Mouse (Mus musculus) brain, adult 2 months (tissue): ENCODE measurements around the gene Fam169a.
A peak's percentile ranks its signal among the peaks of the same experiment; 100 is the strongest.
"Not testable (repeated sequence)": the region's sequence is repeated elsewhere in the genome, so short reads cannot be mapped to it uniquely, and the experiment has no call there.

Source experiments
- DNase-seq: peaks from one replicate; pipeline ENCODE4 v3.0.0; 2011; ENCODE audit warnings: low read depth, low spot score

The Fam169a gene

DNA sequence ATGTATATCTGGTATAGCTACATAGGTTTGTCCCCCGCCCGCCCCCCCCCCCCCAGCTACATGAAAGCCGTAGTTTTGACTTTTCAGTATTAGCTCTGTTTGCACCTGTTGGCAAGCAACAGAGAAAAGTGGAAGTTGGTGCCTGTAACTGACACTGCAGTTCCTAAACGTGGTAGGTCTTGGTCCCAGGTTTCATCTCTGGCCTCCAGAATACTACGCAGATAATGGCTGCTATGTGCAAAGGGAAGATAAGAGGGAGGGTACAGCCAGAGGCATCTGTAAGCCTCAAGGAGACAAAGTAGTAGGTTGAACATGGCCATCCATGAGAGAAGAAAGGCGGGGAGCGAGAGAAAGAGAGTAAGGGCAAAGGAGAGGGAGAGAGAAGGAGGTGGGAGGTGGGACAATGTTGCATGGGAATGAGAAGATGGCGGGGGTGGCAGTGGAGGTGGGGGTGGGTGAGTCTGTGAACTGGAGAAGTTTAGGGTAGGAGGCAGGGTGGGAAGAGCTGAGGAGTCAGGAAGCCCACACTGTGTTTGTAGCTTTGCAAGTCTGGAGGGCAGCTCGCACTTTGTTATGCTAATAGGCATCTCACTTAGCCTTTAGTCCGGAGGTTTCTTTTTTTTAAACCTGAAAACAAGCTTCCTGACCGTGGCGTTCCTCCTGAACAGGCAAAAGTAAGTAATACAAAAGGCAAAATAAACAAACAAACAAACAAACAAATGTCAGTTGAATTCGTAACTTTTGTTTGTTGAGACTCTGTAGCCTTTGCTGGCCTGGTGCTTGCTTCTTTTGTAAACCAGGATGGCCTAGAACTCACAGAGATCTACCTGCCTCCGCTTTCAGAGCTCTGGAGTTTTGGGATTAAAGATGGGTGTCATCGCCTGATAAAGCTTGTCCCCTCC lies at the start of gene Fam169a:
Gene Fam169a, plus strand, starts transcription at position 638 of the 902 bp plus-strand sequence.
- DNase-seq: no peak

DNA sequence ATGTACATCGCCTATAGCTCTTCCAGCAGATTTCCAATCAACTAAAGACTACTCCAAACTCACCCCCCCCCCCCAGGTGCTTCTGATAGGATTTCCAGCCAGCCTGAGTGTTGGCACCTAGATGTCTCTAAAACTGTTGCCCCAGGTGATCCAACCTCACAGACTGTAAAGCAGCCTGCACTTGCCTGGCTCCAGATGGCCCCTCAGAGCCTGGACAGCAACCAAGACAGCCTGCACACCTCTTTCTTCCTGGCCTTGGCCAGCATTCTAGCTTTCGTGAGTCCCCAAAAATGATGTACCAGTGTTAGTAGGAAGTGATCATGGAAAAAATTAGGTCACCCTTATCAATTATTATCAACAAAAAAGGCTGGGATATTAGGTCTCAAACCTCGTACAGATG lies 49.4 kb upstream of the Fam169a start:
- peak; percentile 56 for DNase-seq

DNA sequence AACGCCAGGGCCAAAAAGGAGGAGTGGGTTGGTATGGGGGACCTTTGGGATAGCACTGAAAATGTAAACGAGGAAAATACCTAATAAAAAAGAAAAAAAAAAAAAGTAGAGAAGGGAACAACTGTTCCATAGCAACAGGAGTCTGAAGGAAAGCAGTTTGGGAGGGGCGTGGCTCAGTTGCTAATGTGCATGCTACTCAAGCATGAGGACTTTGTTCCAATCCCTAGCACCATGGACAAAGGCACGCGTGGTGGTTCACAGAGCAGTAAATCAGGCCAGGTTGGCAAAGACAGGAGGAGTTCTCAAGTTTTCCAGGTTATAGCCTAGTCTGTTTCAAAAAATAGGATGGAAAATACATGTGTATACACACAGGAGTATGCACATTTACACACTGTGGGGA lies 47.0 kb upstream of the Fam169a start:
- DNase-seq: no peak

DNA sequence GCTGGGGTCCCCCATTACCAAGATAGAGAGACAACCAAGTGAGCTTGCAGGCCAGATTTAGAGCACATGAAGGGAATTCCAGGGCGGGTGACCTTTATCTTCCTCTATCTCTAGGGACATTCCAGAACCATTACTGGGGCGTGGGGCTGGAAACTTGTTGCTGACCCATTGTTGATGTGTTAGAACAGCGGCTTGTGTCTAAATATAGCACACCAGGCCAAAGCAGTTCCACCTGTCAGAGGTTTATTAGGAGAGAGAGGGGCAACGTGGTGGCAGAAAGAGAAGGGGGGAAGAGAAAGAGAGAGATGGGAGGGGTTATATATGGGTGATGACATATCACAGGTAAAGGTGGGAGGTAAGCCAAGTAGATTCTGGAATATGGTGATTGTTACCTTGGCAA lies 45.2 kb upstream of the Fam169a start:
- DNase-seq: no peak

DNA sequence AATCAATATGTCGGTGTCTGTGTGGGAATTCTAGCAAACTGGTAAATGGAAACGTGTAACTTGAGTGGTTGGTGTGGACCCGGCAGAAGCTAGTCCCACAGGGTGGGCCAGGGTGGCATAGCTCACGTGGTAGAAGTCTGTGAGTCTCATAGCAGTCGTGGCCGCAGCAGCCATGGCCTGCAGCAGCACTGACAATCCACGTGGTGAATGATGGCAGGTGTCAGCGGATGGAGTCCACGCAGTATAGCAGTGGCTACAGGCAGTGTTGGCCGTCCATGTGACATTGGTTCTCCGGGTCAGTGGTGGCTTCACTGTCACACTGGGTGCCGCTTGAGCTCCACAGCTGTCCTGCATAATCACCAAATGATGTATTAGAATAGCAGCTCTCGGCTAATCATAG lies 37.0 kb upstream of the Fam169a start:
- DNase-seq: no peak

DNA sequence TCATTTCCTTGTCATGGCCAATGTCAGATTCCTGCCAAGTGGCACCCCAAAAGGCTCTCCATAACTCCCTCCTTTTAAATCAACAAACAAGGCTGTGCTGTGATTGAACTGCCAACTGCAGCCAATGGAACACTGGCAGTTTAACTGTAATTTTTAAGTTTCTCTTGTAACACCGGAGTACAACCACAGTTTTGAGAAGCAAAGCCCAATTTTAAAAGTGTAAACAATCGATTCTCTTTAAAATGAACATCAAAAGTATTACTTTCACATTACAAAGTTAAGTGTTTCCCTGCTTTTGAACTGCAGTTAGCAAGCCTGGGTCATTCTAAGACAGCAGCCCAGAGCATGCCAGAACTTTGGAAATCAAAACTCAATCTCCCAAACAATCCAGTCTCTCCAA lies 32.8 kb upstream of the Fam169a start, which contains the start of gene 1700029F12Rik:
Gene 1700029F12Rik, minus strand, starts transcription at position 101 of the 400 bp plus-strand sequence.
- DNase-seq: no peak

DNA sequence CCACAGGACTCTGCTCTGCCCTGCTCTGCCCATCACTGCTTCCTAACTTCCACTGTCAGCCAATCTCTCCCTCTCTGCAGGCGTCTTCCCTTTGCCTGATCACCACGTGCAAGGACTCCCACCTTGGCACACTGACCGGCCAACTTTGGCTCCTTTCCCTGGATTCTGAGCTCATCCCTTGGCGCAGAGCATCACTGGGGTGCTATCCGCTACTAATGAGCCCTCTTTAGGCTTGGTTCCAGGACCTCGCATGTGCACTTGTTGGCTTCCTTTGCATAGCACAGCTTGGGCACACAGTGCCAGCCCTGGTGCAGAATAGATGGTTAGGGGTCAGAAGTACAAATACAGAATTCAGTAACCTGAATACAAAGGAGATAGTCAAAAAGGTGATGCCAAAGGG lies 15.9 kb upstream of the Fam169a start:
- peak; percentile 56 for DNase-seq

DNA sequence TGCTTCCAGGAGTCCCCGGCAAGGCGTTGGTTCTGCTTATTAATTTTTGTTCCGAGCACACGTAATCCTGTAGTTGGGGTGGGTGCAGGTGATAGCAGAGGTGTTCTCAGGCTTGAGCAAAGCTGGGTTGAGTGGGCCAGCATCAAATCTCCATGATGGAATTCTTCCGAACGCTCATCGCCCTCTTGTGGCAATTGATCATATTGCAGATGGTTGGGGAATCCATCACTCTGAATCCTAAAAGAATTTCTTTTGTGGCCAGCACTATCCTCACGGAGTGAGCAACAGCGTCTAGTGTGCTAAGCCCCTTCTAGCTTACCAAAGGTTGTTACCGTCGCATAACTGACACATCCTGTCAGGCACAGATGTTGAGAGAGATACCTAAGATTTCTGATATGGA lies 14.4 kb upstream of the Fam169a start:
- peak; percentile 83 for DNase-seq

DNA sequence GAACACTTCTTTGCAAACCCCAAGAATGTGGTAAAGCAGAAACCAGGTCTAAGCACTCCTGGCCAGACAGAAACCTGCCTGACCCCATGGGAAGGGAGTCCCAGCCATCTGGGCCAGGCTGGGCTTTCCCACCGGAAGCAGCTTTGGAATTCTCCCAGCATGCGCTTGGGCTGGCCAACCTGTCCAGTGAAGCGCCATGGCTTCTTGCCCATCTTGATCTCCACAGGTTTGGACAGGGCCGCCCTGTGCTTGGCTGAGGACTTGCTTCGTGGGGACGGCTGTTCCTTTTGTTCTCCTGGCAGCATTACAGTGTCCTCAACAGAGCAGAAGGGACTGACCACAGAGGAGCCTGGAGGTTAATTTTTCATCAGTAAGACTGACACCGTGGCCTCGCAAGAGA lies 13.2 kb upstream of the Fam169a start:
- peak; percentile 90 for DNase-seq

DNA sequence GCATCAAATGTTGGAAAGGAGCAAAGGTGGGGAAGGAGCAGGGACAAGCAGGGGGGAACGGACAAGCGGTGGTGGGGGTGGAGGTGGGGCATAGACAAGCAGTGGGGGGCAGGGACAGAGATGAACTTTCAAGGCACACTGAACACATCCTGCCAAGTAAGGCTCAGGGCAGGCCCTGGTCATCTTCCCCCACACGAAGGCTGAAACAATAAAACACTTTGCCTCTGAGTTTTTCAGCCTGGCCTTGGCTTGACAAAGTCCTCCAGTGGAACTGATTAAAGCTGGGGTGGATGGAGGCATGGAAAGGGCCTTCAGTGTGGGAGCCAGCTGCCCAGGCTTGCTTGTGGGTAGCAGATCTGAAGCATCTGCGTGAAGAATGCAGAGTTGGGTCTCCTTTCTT lies 9.3 kb upstream of the Fam169a start:
- DNase-seq: no peak

DNA sequence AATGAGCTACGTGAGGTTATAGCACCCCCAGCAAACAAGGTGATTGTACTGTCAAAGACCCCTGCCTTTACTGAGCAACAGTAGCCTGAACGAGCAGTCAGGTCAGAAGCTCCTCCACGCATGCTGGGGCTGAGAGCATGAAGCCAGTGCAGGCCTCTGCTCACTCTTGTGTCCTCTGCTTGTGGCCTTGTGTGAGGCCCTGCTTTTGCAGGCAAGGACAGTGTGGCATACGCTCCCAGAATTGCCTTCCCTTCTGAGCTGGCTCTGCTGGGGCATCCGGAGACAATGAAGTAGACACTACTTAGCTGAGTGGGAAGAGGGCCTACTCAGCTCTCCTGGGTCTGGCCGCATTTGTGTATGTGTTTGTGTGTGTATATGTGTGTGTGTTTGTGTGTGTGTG lies 7.3 kb upstream of the Fam169a start:
- DNase-seq: no peak

DNA sequence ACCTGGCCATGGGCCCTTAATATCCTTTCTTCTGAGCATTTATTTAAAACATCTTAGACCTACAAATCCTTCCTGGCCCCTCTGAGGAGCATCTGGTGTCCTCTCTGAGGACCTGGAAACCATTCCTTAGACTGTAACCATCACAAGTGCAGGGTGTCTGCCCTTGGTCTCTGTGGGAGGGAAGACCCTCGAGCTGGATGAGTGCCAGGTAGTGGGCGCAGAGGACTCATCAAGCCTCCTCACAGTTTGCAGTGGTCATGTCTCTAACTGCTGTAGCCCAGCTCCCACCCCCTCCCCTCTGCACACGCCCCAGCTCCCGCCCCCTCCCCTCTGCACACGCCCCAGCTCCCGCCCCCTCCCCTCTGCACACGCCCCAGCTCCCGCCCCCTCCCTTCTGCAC lies 6.8 kb upstream of the Fam169a start:
- DNase-seq: no peak

DNA sequence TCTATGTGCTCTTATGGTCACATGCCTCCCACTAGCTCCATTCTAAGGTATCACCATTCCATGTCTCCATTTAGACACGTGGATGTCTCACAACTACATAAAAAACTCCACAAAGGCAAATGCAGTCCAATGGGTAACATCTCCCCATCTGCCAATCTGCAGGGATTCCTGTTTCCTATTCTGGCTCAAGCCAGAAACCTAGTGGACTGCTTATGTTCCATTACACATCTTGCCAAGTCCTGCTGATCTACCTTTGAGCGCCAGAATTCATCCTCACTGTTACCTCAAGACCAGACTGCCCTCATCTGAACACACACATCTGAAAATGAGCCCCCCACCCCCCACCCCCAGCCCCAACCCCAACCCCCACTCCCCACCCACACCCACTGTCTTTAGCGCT lies 4.9 kb upstream of the Fam169a start:
- DNase-seq: peak; percentile 85

DNA sequence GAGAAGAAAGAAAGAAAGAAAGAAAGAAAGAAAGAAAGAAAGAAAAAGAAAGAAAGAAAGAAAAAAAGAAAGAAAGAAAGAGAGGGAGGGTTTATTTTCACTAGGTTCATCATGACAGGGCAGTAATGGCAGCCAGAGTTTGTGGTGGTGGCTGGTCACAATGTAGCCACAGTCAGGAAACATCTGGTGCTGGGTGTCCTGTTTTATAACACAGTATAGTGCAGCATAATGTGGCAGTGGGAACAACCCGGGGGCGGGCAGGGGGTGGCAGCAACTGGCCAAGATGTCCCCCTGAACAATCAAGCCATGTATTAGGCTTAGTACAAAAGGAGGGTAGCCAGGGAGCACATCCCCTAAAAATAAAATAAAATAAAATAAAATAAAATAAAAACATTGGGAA lies 3.7 kb upstream of the Fam169a start:
- no peak for DNase-seq

DNA sequence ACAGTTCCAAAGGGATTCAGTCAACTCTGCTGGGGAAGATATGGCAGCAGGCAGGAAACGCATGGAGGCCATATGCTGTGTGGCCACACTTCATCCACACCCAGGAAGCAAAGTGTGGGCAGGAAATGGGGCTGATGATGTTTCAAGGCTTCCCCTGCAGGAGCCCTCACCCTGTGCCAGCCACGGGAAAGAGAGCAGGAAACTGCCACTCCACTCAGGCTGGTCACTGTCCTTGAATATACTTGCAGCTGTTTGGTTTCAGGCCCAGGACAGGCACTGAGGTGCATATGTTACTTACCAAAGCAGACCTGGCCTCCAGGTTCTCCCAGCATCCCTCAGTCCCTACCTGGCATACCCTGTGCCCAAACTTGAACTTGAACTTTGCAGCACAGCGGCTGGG lies 2.7 kb upstream of the Fam169a start:
- DNase-seq: no peak

DNA sequence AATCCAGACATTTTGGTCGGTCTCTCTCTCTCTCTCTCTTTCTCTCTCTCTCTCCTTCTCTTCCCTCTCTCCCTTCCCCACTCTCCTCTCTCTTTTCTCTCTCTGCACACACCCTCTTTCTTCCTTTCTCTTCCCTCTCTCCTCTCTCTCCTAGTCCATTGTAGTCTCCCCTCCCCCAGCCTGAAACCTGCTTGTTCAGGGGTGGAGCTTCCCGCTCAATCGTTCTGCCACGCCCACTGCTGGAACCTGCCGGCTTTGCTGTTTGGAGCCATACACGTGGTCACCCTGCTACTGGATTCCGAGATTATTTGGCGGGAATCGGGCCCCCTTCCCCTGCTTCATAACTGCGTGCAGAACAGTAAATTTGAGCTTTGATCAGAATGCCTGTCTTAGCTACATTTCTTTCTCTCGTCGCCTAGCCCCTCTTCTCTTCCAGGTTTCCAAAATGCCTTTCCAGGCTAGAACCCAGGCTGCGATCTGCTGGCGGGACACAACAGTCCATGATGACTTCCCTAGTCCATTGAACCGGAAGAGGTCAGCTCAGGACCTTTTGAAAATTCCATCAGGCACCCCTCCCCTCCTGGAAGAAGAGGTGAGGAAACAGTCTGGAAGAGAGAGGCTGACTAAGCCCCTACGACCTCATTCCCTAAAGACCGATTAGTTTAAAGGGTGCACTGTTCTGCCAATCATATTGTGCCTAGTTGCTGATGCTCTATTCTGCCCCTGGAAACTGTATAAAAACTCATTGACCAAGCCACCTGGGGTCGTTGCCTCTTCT lies 2.1 kb upstream of the Fam169a start:
- not testable (repeated sequence) for DNase-seq

DNA sequence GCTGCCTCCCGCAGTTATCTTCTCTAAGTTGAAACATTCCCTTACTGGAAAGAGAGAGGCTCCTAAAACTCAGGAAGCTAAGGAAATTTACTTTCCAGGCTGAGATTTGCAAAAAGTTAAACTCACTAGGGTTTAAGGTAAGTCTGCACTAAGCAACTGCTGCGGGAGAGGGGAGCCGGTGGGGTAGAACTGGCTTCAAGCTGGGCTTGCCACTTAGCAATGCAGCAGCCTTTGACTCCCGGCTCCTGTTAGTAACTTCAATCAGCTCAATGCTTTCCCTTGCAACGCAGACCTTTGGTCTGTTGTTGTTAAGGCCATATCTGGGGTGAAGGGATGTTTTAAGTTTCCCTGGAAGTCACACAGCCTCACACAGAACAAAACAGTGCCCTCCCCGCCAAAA lies 605 bp downstream of the Fam169a start:
- no peak for DNase-seq

DNA sequence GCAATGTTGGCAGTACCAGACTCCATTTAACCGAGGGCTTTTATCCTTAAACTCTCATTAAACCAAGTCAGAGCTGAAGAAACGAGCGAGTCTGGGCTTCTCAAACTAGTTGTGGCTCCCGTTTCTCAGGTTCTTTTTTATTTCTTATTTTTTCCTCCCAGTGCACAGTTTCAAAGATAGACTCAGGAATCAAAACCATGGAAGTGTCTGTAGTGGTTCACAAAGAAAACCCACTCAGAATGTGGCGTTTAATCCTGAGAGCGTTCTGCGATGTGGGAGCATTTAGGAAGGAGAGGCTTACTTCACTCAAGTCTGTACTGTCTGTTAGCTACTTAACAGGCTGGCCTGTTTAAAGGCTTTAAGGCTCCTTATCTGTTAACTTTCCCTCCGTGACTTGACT lies 1.1 kb downstream of the Fam169a start:
- DNase-seq: no peak

DNA sequence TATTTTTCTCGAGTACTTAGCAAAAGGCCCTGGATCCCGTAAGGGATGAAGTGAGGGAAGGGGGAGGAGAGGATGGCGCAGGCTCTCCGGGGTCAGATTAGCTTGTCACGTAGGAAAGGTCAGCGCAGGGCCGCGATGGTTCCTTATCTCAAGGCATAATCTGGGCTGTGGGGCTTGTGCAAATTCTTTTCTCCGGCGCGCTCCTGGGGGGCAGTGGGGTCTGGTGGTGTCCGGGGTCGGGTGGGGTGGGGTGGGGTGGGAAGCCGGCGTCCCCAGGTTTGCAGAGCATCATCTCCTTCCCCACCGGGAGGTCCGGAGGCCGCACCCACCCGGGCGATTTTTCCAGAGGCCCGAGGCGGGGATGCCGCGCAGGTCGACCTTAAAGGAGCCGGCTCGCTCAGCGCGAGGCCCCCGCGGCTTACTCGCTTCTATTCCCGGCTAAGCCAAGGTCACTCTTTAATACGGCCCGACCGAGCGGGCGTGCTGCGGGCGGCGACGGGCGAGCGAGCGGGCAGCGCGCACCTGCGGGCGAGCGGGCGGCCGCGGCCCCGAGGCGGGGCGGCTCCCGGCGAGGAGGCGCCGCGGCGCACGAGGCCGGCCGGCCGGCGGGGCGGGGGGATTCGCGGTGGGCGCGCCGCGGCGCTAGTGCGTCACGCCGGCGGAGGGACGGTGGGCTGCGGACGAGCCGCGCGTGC lies 4.0 kb downstream of the Fam169a start:
- DNase-seq: peak; percentile 62

DNA sequence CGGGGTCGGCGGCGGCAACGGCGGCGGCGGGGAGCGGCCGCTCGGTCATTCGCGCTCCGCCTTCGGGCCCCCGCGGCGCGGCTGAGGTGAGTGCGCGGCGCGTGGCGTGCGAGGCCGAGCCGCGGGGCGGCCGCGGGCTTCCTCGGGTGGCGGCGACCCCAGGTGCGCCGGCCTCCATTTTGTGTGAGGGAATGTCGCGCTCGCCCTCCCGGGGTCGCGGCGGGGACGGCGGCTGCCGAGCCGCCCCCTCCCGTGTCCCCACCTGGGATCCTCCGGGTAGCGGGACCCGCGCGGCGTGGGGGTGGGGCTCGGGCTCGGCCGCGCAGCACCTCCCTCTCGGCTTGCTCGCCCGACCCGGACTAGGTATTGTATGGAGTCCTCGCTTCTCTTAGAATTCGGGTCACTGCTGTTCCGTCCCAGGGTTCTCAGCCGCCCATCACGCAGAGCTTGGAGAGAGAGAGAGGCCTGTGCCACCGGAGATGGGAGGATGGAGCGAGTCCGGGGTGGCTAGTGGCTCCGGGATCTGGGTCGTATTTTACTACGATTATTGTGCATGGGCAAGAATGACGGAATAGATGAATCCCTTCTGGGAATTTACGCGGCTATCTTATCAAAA lies 4.6 kb downstream of the Fam169a start:
- peak; percentile 72 for DNase-seq

DNA sequence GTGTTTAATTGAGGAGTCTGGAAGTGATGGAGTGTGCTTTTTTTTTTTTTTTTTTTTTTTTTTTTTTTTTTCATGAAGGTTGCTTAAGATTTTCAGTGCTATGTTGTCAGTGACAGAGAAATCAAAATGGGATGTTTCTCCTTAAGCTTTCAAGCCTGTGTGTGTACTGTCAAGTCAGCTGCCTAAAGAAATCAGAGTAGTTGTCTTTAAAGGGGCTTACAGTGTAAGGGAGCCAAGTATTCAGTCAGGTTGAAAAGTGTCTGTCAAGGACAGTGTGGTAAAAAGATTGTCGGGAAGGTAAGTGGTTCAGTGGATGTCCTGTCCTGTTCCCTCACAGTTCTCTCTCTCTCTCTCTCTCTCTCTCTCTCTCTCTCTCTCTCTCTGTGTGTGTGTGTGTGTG lies 6.4 kb downstream of the Fam169a start:
- DNase-seq: no peak

DNA sequence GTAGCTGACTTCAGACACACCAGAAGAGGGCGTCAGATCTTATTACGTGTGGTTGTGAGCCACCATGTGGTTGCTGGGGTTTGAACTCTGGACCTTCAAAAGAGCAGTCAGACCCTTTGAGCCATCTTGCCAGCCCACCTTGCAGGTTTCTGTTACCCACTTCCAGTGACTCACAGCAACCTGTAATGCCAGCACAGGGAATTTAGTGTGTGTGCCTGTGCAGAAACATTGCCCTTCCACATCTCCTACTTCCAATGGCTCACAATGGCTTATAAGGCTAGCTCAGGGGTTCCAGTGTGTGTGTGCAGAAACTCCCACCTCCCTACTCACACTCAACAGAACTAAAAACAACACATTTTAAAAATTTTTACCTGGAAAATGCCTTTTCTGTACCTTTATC lies 10.5 kb downstream of the Fam169a start:
- no peak for DNase-seq
